In the genomic region with DNA sequence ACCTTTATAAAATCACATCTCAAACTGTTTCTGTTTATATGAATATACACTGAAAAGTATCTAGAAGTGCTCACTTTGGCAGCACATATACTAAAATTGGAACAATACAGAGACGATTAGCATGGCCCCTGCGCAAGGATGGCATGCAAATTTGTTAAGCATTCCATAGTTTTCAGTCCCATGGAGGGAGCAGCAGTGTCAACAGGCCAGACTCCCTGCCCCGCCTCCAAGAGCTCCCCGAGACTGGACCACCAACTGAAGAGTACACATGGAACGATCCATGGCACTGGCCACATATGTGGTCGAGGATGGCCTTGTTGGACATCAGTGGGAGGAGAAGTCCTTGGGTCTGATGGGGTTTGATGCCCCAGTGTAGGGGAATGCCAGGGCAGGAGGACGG, we compare ENCODE assay signal across 21 mouse cellular contexts.
"Had no signal": no experiment of that assay in that cellular context is flagged by ENCODE, and none has a peak within 500 bp of the region (broad histone marks: within the 10 kb centered on the region; RNA-seq: fewer than 3 reads in every experiment).

No protein-coding gene starts in this region.

- H3K27ac ChIP-seq: heart, adult 2 months; heart, embryonic 13.5 days; heart, embryonic 15.5 days; hindbrain, postnatal 0 days; kidney, embryonic 15.5 days; kidney, postnatal 0 days; limb, embryonic 13.5 days; limb, embryonic 15.5 days had no signal

- H3K27me3 ChIP-seq: heart, embryonic 13.5 days; heart, embryonic 15.5 days; hindbrain, embryonic 13.5 days; limb, embryonic 13.5 days; limb, embryonic 15.5 days had no signal

- DNase-seq: gastrocnemius, postnatal 14 days; gastrocnemius, postnatal 36 days; heart, adult 11 months; heart, adult 2 months; heart, postnatal 14 days; heart, postnatal 36 days; kidney, adult 11 months; kidney, postnatal 36 days; layer of hippocampus, adult 9-11 months; layer of hippocampus, postnatal 36 days; left cerebral cortex, postnatal 4 days had no signal

- H3K9ac ChIP-seq: heart, embryonic 13.5 days; heart, embryonic 15.5 days; hindbrain, embryonic 13.5 days; kidney, embryonic 15.5 days; limb, embryonic 13.5 days; limb, embryonic 15.5 days had no signal

- H3K36me3 ChIP-seq: heart, embryonic 13.5 days; heart, embryonic 15.5 days; hindbrain, embryonic 13.5 days; kidney, embryonic 15.5 days; limb, embryonic 13.5 days; limb, embryonic 15.5 days had no signal

- ATAC-seq: hindbrain, postnatal 0 days; intestine, embryonic 16.5 days had no signal

- H3K4me2 ChIP-seq: heart, embryonic 11.5 days; heart, embryonic 13.5 days; heart, embryonic 15.5 days; hindbrain, embryonic 13.5 days; kidney, embryonic 15.5 days; limb, embryonic 13.5 days; limb, embryonic 15.5 days had no signal

- H3K4me3 ChIP-seq: heart, adult 2 months; heart, embryonic 13.5 days; heart, embryonic 15.5 days; hindbrain, embryonic 13.5 days; kidney, embryonic 15.5 days; limb, embryonic 13.5 days; limb, embryonic 15.5 days had no signal

- H3K9me3 ChIP-seq: heart, embryonic 13.5 days; heart, embryonic 15.5 days; hindbrain, embryonic 13.5 days; kidney, embryonic 15.5 days; limb, embryonic 13.5 days; limb, embryonic 15.5 days had no signal
